Mouse (Mus musculus): ENCODE measurements at regions not wholly inside any gene's neighbourhood (a gene's known extent, or its start where the extent isn't known, plus 50 kb on each side); places are given as distances from the start of the nearest gene placed in this dataset.
"Not testable (repeated sequence)": the region's sequence is repeated elsewhere in the genome, so short reads cannot be mapped to it uniquely, and the experiment has no call there.

- no peak for DNase-seq
These were observed 60.5 kb downstream of the Ptgs2 start for GRCm38 (mm10) chr1:150160314-150160713.

GRCm38 (mm10) chr1:150164890-150165596 lies 65.2 kb downstream of the Ptgs2 start:
- DNase-seq, result peak; percentile 26

DNA sequence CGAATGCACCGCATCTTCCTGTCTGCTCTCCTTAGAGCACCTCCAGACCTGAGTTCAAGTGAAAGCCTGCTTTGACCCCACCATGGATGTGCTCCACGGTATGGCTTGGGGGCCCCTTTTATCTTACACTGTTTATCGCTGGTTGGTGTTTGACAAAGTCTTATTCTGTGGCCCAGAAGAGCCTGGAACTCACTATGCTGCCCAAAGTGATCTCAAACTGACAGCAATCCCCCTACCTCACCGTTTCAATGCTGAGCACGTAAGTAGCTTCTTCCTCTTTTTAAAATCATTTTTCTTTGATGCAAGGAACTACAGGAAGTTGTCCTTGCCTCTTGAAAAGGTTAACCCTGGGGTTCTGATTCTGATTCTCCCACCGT lies 65.8 kb downstream of the Ptgs2 start:
- DNase-seq, result no peak

- no peak for DNase-seq
These were observed 67.3 kb downstream of the Ptgs2 start for GRCm38 (mm10) chr1:150167172-150167571.

DNA sequence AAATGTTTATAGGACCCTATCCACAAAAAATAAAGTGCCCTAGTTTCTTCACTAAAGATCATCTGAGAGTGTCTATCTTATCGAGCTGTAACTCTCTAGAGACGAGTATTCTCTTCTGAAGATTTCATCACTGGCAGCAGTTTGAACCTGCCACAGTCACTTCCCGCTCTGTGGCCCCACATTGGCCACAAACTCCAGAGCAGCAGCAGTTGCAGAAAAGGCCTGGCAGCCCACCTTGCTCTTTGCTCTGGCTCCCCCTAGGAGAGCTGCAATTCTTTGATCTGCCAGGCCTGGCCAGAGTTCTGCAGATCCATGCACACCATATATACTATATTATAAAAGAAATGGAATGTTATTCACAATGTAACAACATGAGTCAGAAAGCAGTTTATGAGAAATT lies 74.4 kb downstream of the Ptgs2 start:
- DNase-seq, result no peak

DNA sequence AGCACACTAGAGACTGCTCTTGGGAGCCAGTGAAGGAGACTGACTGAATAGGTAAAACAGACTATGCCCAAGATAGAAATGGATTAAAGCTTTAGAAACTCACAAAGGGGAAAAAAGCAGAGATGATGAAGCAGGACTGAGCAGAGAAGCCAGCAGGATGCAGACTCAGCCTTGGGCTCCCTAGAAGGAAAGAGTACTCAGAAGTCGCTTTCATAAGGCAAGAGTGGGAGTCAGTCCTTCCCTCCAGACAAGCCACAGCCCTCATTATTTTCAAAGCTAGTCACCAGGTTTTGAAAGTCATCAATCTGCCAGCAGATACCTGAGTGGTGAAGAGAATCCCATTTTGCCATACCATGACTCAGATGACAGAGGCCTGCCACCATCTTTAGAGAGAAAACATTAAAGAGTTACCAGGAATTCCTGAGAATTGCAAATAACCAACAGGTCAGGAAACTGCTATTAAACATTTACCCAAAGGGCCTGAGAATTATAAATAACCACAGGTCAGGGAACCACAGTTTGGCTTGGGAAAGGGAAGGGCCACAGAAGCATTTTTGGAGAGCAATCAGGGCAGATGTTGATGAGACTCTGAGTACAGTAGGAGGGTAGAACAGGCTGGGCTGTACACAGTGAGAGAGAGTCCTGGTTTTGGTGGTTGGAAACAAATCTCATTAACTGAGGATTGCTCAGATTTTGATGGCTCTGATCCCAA lies 77.4 kb downstream of the Ptgs2 start:
- DNase-seq, result no peak

DNA sequence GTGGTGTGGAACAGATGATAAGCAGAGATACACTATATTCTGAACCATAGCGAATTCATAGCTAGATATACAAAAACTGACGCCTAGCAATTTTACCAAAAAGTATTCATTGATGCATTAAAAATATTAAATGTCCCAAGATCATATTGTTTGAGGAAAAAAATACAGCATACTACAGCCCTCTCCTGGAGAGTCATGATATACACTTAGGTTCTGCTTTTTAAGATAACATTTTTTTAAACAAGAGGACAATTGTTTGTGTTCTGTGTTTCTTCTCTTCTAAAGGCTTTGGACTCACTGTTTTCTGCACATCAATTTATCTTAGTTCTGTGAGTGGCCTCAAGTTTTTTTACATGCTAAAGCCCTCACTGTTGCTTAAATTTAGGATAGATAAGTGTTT lies 102.2 kb downstream of the Ptgs2 start:
- no peak for DNase-seq

GRCm38 (mm10) chr1:150212454-150212853 lies 106.8 kb upstream of the Pdc start:
- no peak for DNase-seq

GRCm38 (mm10) chr1:150216672-150217071 lies 102.5 kb upstream of the Pdc start:
- DNase-seq, result no peak

DNA sequence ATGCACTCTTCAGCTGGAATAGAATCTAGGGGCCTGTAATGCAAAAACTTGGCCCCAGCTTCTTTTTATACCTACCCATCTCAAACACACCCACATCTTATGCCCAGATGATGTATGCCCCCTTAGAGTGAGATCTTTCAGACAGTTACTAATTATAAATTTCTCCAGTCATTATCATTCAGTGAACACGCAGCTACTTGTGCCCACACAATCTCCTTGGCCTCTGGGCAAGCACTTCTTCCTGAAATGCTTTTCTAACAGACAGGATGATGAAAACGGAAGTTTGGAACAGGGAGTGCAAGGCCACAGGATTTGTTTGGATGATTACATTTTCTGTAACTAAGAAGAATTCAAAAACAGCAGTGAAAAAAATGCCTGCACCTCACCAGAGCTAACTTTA lies 100.4 kb upstream of the Pdc start:
- no peak for DNase-seq

GRCm38 (mm10) chr1:150225529-150225928 lies 93.7 kb upstream of the Pdc start:
- DNase-seq, result no peak

GRCm38 (mm10) chr1:150239504-150239903 lies 79.7 kb upstream of the Pdc start:
- DNase-seq, result not testable (repeated sequence)

DNA sequence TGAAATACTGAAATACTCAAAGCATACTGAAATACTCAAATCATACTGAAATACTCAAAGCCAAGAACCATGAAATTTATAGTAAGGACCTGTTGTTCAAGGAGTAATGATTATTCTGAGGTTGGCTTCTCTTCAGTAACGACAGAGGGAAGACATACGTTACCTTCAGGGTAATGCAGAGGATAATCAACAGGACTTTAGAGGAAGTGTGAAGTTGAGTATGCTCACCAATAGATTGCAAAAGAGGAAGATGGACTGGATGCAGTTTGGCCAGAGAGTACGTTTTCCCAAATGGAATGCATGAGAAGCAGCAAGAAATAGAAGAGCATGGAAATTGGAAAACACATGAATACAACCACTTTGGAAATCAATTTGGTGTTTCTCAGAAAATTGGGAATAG lies 79.1 kb upstream of the Pdc start:
- no peak for DNase-seq

- DNase-seq, result no peak
These were observed 78.1 kb upstream of the Pdc start for GRCm38 (mm10) chr1:150241153-150241552.

- DNase-seq, result no peak
These were observed 77.1 kb upstream of the Pdc start for GRCm38 (mm10) chr1:150242108-150242507.

- no peak for DNase-seq
These were observed 74.3 kb upstream of the Pdc start for GRCm38 (mm10) chr1:150244916-150245315.

DNA sequence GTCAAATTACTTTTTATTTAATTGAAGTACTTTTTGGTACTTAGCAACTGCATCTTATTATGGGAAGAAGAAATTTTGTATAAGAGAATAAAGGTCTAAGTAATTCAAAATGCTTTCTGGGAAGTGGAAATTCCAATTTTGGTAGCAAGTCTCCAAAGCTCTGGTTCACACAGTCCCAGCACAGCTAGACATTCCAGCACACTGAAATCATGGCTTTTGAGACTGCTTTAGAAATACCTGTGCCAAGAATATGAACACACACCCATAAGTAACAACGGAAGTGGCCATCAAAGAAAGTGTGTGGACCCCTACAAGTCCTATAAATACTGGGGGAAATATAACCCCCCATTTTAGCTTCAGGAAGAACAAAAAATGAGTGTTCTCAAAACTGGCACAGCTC lies 67.8 kb upstream of the Pdc start:
- DNase-seq, result no peak

DNA sequence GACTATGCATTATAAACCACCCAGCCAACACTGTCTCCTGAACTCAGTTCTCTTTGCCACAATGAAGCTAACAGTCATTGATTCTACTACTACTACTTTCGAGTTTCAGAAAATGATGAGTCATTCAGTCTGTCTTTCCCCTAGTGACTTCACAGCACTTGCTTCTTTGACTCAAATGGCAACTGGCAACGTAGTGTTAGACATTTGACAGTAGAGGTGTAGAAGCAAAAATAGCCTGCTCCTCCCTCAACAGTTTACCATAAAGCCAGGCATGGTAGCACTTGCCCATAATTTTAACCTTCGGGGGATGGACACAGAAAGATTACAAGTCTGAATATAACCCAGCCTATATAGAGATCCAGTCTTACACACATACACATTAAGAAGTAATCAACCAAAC lies 67.3 kb upstream of the Pdc start:
- no peak for DNase-seq

- peak; percentile 34 for DNase-seq
These were observed 61.6 kb upstream of the Pdc start for GRCm38 (mm10) chr1:150257596-150257995.

DNA sequence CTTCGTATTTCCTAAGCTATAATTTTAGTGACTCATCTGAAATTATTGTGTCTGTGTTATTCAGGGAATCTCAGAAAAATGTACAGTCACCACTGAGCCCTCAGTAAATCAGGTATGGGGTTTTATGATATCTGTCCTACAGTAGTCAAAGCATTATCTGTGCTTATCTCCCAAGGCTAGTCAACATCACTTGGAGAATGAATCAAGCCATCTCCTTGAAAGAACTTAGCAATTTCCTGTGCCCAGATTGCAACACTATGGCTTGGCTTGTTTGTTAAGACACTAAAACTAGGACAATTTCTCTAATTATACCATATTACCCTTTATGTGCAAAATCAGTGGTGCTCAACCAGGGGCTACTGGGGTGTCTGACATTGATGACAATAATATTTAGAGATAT lies 58.9 kb upstream of the Pdc start:
- no peak for DNase-seq

DNA sequence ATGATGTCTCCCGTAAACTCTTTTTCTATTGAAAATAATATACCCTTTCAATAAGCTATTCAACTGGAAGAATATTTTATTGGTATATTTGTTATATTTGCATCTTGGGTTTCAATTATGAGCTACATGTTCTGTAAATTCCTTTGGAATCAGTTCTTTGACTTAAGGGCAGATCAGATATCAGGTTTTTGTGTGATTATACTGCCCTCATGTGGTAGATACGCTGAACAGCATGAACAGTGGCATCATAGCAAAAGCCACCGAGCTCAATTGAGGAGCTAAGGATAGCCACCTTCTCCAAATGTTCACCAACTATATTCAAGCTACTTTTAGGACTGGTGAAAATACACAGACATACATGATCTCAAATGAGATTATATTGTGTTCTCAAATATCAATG lies 52.7 kb upstream of the Pdc start:
- peak; percentile 52 for DNase-seq

DNA sequence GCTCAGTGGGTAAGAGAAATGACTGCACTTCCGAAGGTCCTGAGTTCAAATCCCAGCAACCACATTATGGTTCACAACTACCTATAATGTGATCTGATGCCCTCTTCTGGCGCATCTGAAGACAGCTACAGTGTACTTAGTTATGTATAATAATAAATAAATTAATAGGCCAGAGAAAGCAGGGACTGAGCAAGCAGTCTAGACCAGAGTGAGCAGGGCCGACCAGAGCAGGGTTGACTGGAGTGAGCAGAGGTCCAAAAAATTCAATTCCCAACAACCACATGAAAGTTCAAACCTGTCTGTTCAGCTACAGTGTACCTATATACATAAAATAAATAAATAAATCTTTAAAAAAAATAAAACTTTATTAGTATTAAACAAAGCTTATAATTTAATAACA lies 52.2 kb upstream of the Pdc start:
- DNase-seq, result no peak

All from embryo, embryonic 11 days (tissue).